Mouse (Mus musculus) urinary bladder, postnatal 25 days (tissue): ENCODE results near the gene Cspg4.

Experiments used
- DNase-seq: peaks from one replicate; pipeline ENCODE4 v3.0.0; 2022; ENCODE audit warnings: low spot score

Gene Cspg4

GRCm38 (mm10) chr9:56864216-56864729 lies 560 bp upstream of the Cspg4 start, which contains the start of gene Odf3l1:
TSS of gene Odf3l1 (minus strand) at chr9:56864679.
- no peak for DNase-seq

GRCm38 (mm10) chr9:56865673-56866400 lies 1.0 kb downstream of the Cspg4 start:
- DNase-seq = no peak

- no peak for DNase-seq
Observed at GRCm38 (mm10) chr9:56866430-56866829, 1.6 kb downstream of the Cspg4 start.

GRCm38 (mm10) chr9:56868292-56868691 lies 3.5 kb downstream of the Cspg4 start:
- DNase-seq = no peak

GRCm38 (mm10) chr9:56869552-56869951 lies 4.7 kb downstream of the Cspg4 start:
- no peak for DNase-seq

GRCm38 (mm10) chr9:56870778-56871177 lies 5.9 kb downstream of the Cspg4 start:
- DNase-seq = no peak

- DNase-seq = no peak
Observed at GRCm38 (mm10) chr9:56871191-56871590, 6.4 kb downstream of the Cspg4 start.

GRCm38 (mm10) chr9:56872105-56872903 lies 7.5 kb downstream of the Cspg4 start:
- no peak for DNase-seq

- no peak for DNase-seq
Observed at GRCm38 (mm10) chr9:56873097-56873496, 8.3 kb downstream of the Cspg4 start.

- DNase-seq = no peak
Observed at GRCm38 (mm10) chr9:56876784-56877183, 12.0 kb downstream of the Cspg4 start.

- no peak for DNase-seq
Observed at GRCm38 (mm10) chr9:56877284-56877683, 12.5 kb downstream of the Cspg4 start.

- DNase-seq = no peak
Observed at GRCm38 (mm10) chr9:56880790-56881189, 16.0 kb downstream of the Cspg4 start.

- DNase-seq = no peak
Observed at GRCm38 (mm10) chr9:56881539-56882082, 16.8 kb downstream of the Cspg4 start.

- no peak for DNase-seq
Observed at GRCm38 (mm10) chr9:56882283-56882682, 17.4 kb downstream of the Cspg4 start.

- no peak for DNase-seq
Observed at GRCm38 (mm10) chr9:56882818-56883217, 18.0 kb downstream of the Cspg4 start.

GRCm38 (mm10) chr9:56883470-56883869 lies 18.6 kb downstream of the Cspg4 start:
- DNase-seq = no peak

GRCm38 (mm10) chr9:56884328-56884727 lies 19.5 kb downstream of the Cspg4 start:
- DNase-seq = no peak

GRCm38 (mm10) chr9:56886113-56886512 lies 21.3 kb downstream of the Cspg4 start:
- no peak for DNase-seq

- no peak for DNase-seq
Observed at GRCm38 (mm10) chr9:56886601-56887000, 21.8 kb downstream of the Cspg4 start.

- DNase-seq = no peak
Observed at GRCm38 (mm10) chr9:56887581-56887980, 22.7 kb downstream of the Cspg4 start.

GRCm38 (mm10) chr9:56889817-56890216 lies 25.0 kb downstream of the Cspg4 start:
- DNase-seq = peak; percentile 70

GRCm38 (mm10) chr9:56890522-56891250 lies 25.9 kb downstream of the Cspg4 start:
- no peak for DNase-seq
